Mouse (Mus musculus) heart, embryonic 14.5 days (tissue): Measurements from ENCODE around the gene Cxcr5. TPM values are rescaled to one million over a fixed set of nuclear protein-coding genes. Genes with fewer than 3 reads are reported as not detected.

Experiments used
- ATAC-seq: fragments of 200-750 bp; cut with Nextera tagmentation; 2 replicates; pipeline ENCODE4 v1.8.0; 2017; ENCODE audit warnings: low read depth, moderate TSS enrichment; ENCODE audit not compliant: insufficient number of reproducible peaks, insufficient read depth, low FRiP score
- H3K27ac ChIP-seq, 2 experiments: fragments of 200-500 bp in 1 of 2; fragments of 300-500 bp in 1 of 2; sonication (generic) in 1 of 2; replicated peaks in 1 of 2; 2 replicates each; pipeline ENCODE4 v1.5.1; 2012 to 2014; ENCODE audit warnings: low read depth in 2 of 2, low read length in 2 of 2, control low read depth in 1 of 2, mild to moderate bottlenecking in 1 of 2, mixed read lengths in 1 of 2; ENCODE audit not compliant: control insufficient read depth in 1 of 2, insufficient read depth in 1 of 2
- H3K27me3 ChIP-seq: fragments of 300-500 bp; sonication (generic); 2 replicates; pipeline ENCODE4 v1.6.1; 2014; ENCODE audit warnings: mild to moderate bottlenecking, low read length, control low read depth; ENCODE audit not compliant: control insufficient read depth, insufficient read depth
- H3K36me3 ChIP-seq: fragments of 300-500 bp; sonication (generic); 2 replicates; pipeline ENCODE4 v1.6.1; 2014; ENCODE audit warnings: mild to moderate bottlenecking, control low read depth, low read length, mixed read lengths; ENCODE audit not compliant: control insufficient read depth, insufficient read depth
- H3K4me1 ChIP-seq, 2 experiments: fragments of 200-500 bp in 1 of 2; fragments of 300-500 bp in 1 of 2; sonication (generic) in 1 of 2; 2 replicates each; pipeline ENCODE4 v1.6.1; 2012 to 2014; ENCODE audit warnings: low read length in 2 of 2, control low read depth in 1 of 2, mixed read lengths in 1 of 2; ENCODE audit not compliant: control insufficient read depth in 2 of 2, insufficient read depth in 2 of 2
- H3K4me2 ChIP-seq: fragments of 300-500 bp; sonication (generic); 2 replicates; pipeline ENCODE4 v1.6.1; 2014; ENCODE audit warnings: mild to moderate bottlenecking, low read length
- H3K4me3 ChIP-seq, 2 experiments: fragments of 200-500 bp in 1 of 2; fragments of 300-500 bp in 1 of 2; sonication (generic) in 1 of 2; 2 replicates each; pipeline ENCODE4 v1.5.1; 2012 to 2014; ENCODE audit warnings: low read length in 2 of 2, mild to moderate bottlenecking in 2 of 2, control low read depth in 1 of 2, low read depth in 1 of 2, moderate library complexity in 1 of 2; ENCODE audit not compliant: control insufficient read depth in 1 of 2, insufficient read depth in 1 of 2
- H3K9ac ChIP-seq: fragments of 300-500 bp; sonication (generic); 2 replicates; pipeline ENCODE4 v1.6.1; 2014; ENCODE audit warnings: mild to moderate bottlenecking, low read length
- H3K9me3 ChIP-seq: fragments of 300-500 bp; sonication (generic); 2 replicates; pipeline ENCODE4 v1.6.1; 2016; ENCODE audit warnings: low read length, control low read depth; ENCODE audit not compliant: control insufficient read depth
- WGBS: fragments of 180-500 bp; shearing (Covaris S2); extraction: QIAGEN DNeasy Blood & Tissue Kit; methylation state at CpG from one replicate; pipeline ENCODE4 v1.1.7; 2014; 5-methylcytosine and 5-hydroxymethylcytosine counted together
- polyA plus RNA-seq: library from polyadenylated mRNA; unstranded; fragments of >200 nt; fragmentation: Nextera tagmentation; extraction: Ambion mirVana; gene quantifications from 2 replicates; pipeline ENCODE4 v1.2.1, GENCODE M21; 2014

Gene Cxcr5
- polyA plus RNA-seq, 1 experiment from 2014 or later = not detected

- 52% methylated on average over 8 of the region's 8 CpGs for WGBS
- Histone ChIP-seq H3K4me3 (peak overlapping the region; percentile 35 to 43; a peak in 2 of 4 replicates), H3K9ac (peak overlapping the region; percentile 77), H3K4me1 (peaks cover 46 to 58% of the 10 kb centered on the region in 2 experiments), H3K27me3 (no peaks in the 10 kb centered on the region), H3K9me3 (no peaks in the 10 kb centered on the region), H3K27ac (peak overlapping the region in 1 of 2 experiments; percentile 99; a peak in 3 of 4 replicates), H3K36me3 (peaks cover 48% of the 10 kb centered on the region), H3K4me2 (peak overlapping the region; percentile 95)
- no peak for ATAC-seq
Observed at GRCm38 (mm10) chr9:44500638-44501175, 61.0 kb downstream of the Cxcr5 start.

DNA sequence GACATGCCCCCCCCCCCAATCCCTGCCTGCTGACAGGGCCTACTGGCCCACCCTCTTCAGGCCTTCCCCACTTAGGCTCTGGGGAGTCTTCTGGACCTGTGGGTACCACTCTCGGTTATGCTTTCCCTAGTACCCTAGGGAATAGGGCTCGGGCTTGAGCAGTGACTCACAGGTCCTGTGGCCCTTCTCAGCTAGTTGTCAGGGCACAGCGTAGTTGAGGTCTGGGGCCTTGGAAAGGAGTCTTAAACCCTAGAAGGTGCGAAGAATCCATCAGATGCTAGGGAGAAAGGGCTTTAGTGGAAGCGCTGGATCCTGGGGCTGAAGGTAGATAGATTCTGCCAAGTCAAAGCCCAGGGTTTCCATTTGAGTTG, 61.5 kb downstream of the Cxcr5 start:
- WGBS = 15% methylated on average over 5 of the region's 5 CpGs
- no peak; the same call in 1 of the 2 replicates for ATAC-seq
- H3K36me3 ChIP-seq = peaks cover 42% of the 10 kb centered on the region
- H3K27ac ChIP-seq = peak overlapping the region; percentile 66 to 99
- no peaks in the 10 kb centered on the region for H3K9me3 ChIP-seq
- H3K4me3 ChIP-seq = peak overlapping the region; percentile 35 to 43
- peak overlapping the region; percentile 95 for H3K4me2 ChIP-seq
- H3K9ac ChIP-seq = peak overlapping the region; percentile 77
- H3K4me1 ChIP-seq = peaks cover 47 to 64% of the 10 kb centered on the region in 2 experiments
- no peaks in the 10 kb centered on the region for H3K27me3 ChIP-seq

GRCm38 (mm10) chr9:44499356-44500162, 62.1 kb downstream of the Cxcr5 start:
- peak; percentile 44 for ATAC-seq
- Histone ChIP-seq H3K4me1 (peaks cover 52 to 66% of the 10 kb centered on the region in 2 experiments), H3K27ac (peak overlapping the region; percentile 98 to 99), H3K27me3 (no peaks in the 10 kb centered on the region), H3K4me3 (peak overlapping the region; percentile 43 to 55), H3K36me3 (peaks cover 36% of the 10 kb centered on the region), H3K4me2 (peak overlapping the region; percentile 95), H3K9me3 (no peaks in the 10 kb centered on the region), H3K9ac (peak overlapping the region; percentile 77)
- WGBS = 5% methylated on average over 18 of the region's 20 CpGs

- H3K9me3 ChIP-seq = no peaks in the 10 kb centered on the region
- no peaks in the 10 kb centered on the region for H3K27me3 ChIP-seq
- peak overlapping the region; percentile 95 for H3K4me2 ChIP-seq
- H3K9ac ChIP-seq = peak overlapping the region; percentile 77
- WGBS = under 1% methylated on average over 59 of the region's 59 CpGs
- H3K36me3 ChIP-seq = peaks cover 31% of the 10 kb centered on the region
- H3K4me3 ChIP-seq = peak overlapping the region; percentile 43 to 55
- ATAC-seq = peak; percentile 78
- peak overlapping the region; percentile 98 to 99 for H3K27ac ChIP-seq
- H3K4me1 ChIP-seq = peaks cover 61 to 75% of the 10 kb centered on the region in 2 experiments
Observed at GRCm38 (mm10) chr9:44498421-44499355, 63.0 kb downstream of the Cxcr5 start.

GRCm38 (mm10) chr9:44497624-44498377, 63.9 kb downstream of the Cxcr5 start:
- Histone ChIP-seq H3K9me3 (no peaks in the 10 kb centered on the region), H3K36me3 (peaks cover 23% of the 10 kb centered on the region), H3K4me1 (peaks cover 70 to 84% of the 10 kb centered on the region in 2 experiments), H3K27ac (peak overlapping the region; percentile 98 to 99), H3K9ac (peak overlapping the region; percentile 77), H3K4me3 (peak overlapping the region; percentile 43 to 47), H3K4me2 (peak overlapping the region; percentile 95), H3K27me3 (no peaks in the 10 kb centered on the region)
- WGBS = 3% methylated on average over 11 of the region's 11 CpGs
- ATAC-seq = peak; percentile 15; the same call in 1 of the 2 replicates

GRCm38 (mm10) chr9:44496803-44497461, 64.7 kb downstream of the Cxcr5 start:
- Histone ChIP-seq H3K4me2 (peak overlapping the region; percentile 95; the same call in 1 of the 2 replicates), H3K4me3 (no peak overlapping the region), H3K27ac (peak overlapping the region in 1 of 2 experiments; percentile 99; a peak in 2 of 4 replicates), H3K27me3 (no peaks in the 10 kb centered on the region), H3K4me1 (peaks cover 77 to 91% of the 10 kb centered on the region in 2 experiments), H3K9ac (peak overlapping the region; percentile 77; the same call in 1 of the 2 replicates), H3K36me3 (peaks cover 18% of the 10 kb centered on the region), H3K9me3 (no peaks in the 10 kb centered on the region)
- no peak for ATAC-seq
- 53% methylated on average over 12 of the region's 12 CpGs for WGBS
